Mouse (Mus musculus) lung, postnatal 0 days (tissue): ENCODE measurements around the gene Frmd4a.

ENCODE experiments used
- CTCF ChIP-seq: IDR thresholded peaks from 2 replicates; pipeline ENCODE4 v1.5.1; 2016; ENCODE audit warnings: antibody characterized with exemption, mild to moderate bottlenecking
- EP300 ChIP-seq: IDR thresholded peaks from 2 replicates; pipeline ENCODE4 v1.6.1; 2016; ENCODE audit warnings: antibody characterized with exemption, mild to moderate bottlenecking, control low read depth

DNA sequence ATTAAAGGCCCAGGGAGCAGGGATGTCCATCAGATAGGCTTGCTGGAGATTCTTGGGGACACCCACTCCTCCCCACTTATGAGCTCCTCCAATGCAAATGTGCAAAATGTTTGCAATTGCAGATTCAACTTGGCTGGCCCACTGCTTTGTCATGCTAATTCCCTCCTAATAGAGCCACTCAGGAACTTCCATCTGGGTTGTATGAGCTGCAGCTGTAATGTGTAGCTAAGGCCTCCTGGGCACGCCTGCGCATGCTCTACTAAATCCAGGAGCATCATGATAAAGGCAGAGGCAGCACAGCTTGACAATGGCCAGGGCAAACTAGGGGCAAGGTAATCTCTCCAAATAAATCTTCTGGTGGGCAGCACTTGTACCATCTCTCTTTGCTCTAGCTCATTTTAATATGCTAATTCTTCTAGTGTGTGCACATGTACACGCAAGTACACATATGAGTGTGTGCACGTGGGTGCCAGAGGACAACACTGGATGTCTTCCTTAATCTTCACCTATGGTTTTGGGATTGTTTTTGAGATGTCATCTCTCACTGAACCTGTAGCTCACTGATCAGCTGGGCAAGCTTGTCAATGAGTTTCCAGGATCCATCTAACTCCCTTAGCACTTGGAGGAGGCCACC is 403.3 kb downstream of the Frmd4a start:
- no peak for TF ChIP-seq CTCF
- no peak for TF ChIP-seq EP300
